In genomic region chr5:150156063-150156786, GRCm38 (mm10) we compare ENCODE assay signal across 11 mouse cellular contexts. TPM values are rescaled to one million over a fixed set of nuclear protein-coding genes. Genes with fewer than 3 reads are reported as not detected.
DNase-seq lines count a peak whose midpoint lies in the region; ATAC-seq and TF ChIP-seq lines count a peak whose summit lies in the region.
"Had no signal": no experiment of that assay in that cellular context is flagged by ENCODE, and none has a peak within 500 bp of the region (broad histone marks: within the 10 kb centered on the region; RNA-seq: fewer than 3 reads in every experiment).

No protein-coding gene starts in this region.

- WGBS in midbrain, postnatal 0 days: 70% methylated on average over 16 of the region's 16 CpGs
- WGBS in midbrain, embryonic 11.5 days: 87% methylated on average over 16 of the region's 16 CpGs
- WGBS in small intestine, adult 2 months: 41% methylated on average over 16 of the region's 16 CpGs

- H3K27me3 ChIP-seq in midbrain, postnatal 0 days (ENCODE audit: insufficient read depth, low read length): no peaks in the 10 kb centered on the region
- no peaks in the 10 kb centered on the region for H3K27me3 ChIP-seq in midbrain, embryonic 11.5 days (ENCODE audit: control insufficient read depth, insufficient read depth, low read length)
- no peaks in the 10 kb centered on the region for H3K27me3 ChIP-seq in small intestine, adult 2 months (ENCODE audit: control insufficient read depth, insufficient read depth, low read length)
- H3K27me3 ChIP-seq: limb, embryonic 13.5 days had no signal

- no peaks in the 10 kb centered on the region for H3K36me3 ChIP-seq in midbrain, postnatal 0 days (ENCODE audit: insufficient read depth, low read length)
- H3K36me3 ChIP-seq in midbrain, embryonic 11.5 days (ENCODE audit: control insufficient read depth, insufficient read depth, low read length): no peaks in the 10 kb centered on the region
- H3K36me3 ChIP-seq in small intestine, adult 2 months (ENCODE audit: control insufficient read depth, insufficient read depth, low read length): no peaks in the 10 kb centered on the region
- H3K36me3 ChIP-seq: limb, embryonic 13.5 days had no signal

- H3K4me2 ChIP-seq in midbrain, postnatal 0 days (ENCODE audit: low read depth, low read length, poor library complexity, severe bottlenecking): peak overlapping the region; percentile 10; the same call in 1 of the 2 replicates
- no peak overlapping the region for H3K4me2 ChIP-seq in midbrain, embryonic 11.5 days
- H3K4me2 ChIP-seq: limb, embryonic 13.5 days had no signal

- no peaks in the 10 kb centered on the region for H3K9me3 ChIP-seq in midbrain, postnatal 0 days (ENCODE audit: low read length)
- no peaks in the 10 kb centered on the region for H3K9me3 ChIP-seq in midbrain, embryonic 11.5 days (ENCODE audit: control insufficient read depth, low read length)
- H3K9me3 ChIP-seq: limb, embryonic 13.5 days had no signal

- H3K4me1 ChIP-seq in midbrain, postnatal 0 days (ENCODE audit: insufficient read depth, low read length): no peaks in the 10 kb centered on the region
- no peaks in the 10 kb centered on the region for H3K4me1 ChIP-seq in midbrain, embryonic 11.5 days (ENCODE audit: control insufficient read depth, insufficient read depth, low read length)
- H3K4me1 ChIP-seq in cortical plate, adult 2 months (ENCODE audit: control insufficient read depth, insufficient read depth, low read length): peaks cover 9% of the 10 kb centered on the region
- H3K4me1 ChIP-seq in small intestine, adult 2 months (ENCODE audit: control insufficient read depth, insufficient read depth, insufficient read length, low read length): no peaks in the 10 kb centered on the region

- ATAC-seq in midbrain, postnatal 0 days (ENCODE audit: low FRiP score): no peak
- no peak for ATAC-seq in midbrain, embryonic 11.5 days (ENCODE audit: low FRiP score)
- ATAC-seq: CD4-positive, CD25-positive, alpha-beta regulatory T cell, adult 4 months; intestine, embryonic 16.5 days had no signal

- TF ChIP-seq CTCF in midbrain, postnatal 0 days (IDR thresholded peaks at IDR 0.05): no peak
- TF ChIP-seq CTCF in cortical plate, adult 2 months (IDR thresholded peaks at IDR 0.05; ENCODE audit: extremely low read depth, insufficient read depth, low read length): no peak
- TF ChIP-seq CTCF in small intestine, adult 2 months (IDR thresholded peaks at IDR 0.05; ENCODE audit: extremely low read depth, insufficient read length, insufficient replicate concordance, low read depth, low read length): no peak

- no peak overlapping the region for H3K27ac ChIP-seq in midbrain, postnatal 0 days (ENCODE audit: low read depth, low read length)
- H3K27ac ChIP-seq in midbrain, embryonic 11.5 days (ENCODE audit: low read depth, low read length): no peak overlapping the region
- H3K27ac ChIP-seq in cortical plate, adult 2 months (ENCODE audit: insufficient read depth, low read length): no peak overlapping the region
- H3K27ac ChIP-seq in small intestine, adult 2 months (ENCODE audit: insufficient read depth, low read depth, low read length): no peak overlapping the region
- H3K27ac ChIP-seq: limb, embryonic 13.5 days had no signal

- H3K9ac ChIP-seq in midbrain, postnatal 0 days (replicated peaks; ENCODE audit: low read length, poor library complexity, severe bottlenecking): no peak overlapping the region
- no peak overlapping the region for H3K9ac ChIP-seq in midbrain, embryonic 11.5 days (ENCODE audit: low read length)
- H3K9ac ChIP-seq: limb, embryonic 13.5 days had no signal

- TF ChIP-seq POLR2A in cortical plate, adult 2 months (IDR thresholded peaks at IDR 0.05; ENCODE audit: extremely low read depth, insufficient read depth, low read length): 0 out of 2 replicates have a peak, but pooled peaks have one; percentile 13
- TF ChIP-seq POLR2A in small intestine, adult 2 months (IDR thresholded peaks at IDR 0.05; ENCODE audit: low read depth, low read length): no peak

- DNase-seq in frontal cortex, postnatal 36 days (ENCODE audit: low spot score in 2 of 2): peak; percentile 32 to 37
- DNase-seq in frontal cortex, postnatal 25 days (ENCODE audit: low spot score in 2 of 2): no peak
- DNase-seq in midbrain, postnatal 0 days (ENCODE audit: low spot score): no peak
- no peak for DNase-seq in midbrain, embryonic 11.5 days (ENCODE audit: low spot score, missing footprints)
- no peak for DNase-seq in adrenal gland, postnatal 36 days
- no peak for DNase-seq in kidney, postnatal 14 days

- H3K4me3 ChIP-seq in midbrain, postnatal 0 days (ENCODE audit: low read depth, low read length): no peak overlapping the region
- H3K4me3 ChIP-seq in midbrain, embryonic 11.5 days (ENCODE audit: low read depth, low read length): no peak overlapping the region
- peak overlapping the region; percentile 34 for H3K4me3 ChIP-seq in cortical plate, adult 2 months (ENCODE audit: insufficient read depth, low read length)
- H3K4me3 ChIP-seq in small intestine, adult 2 months (ENCODE audit: low read depth, low read length): 0 out of 2 replicates have a peak overlapping the region, but pooled peaks have one; percentile 1
- H3K4me3 ChIP-seq: limb, embryonic 13.5 days had no signal

RNA-seq across cellular contexts. Expression of gene Fry, which starts 37.8 kb away (rescaled TPM):
- 129 and 178 TPM in 2 replicates for total RNA-seq in midbrain, postnatal 0 days (2014; rRNA removed)
- 54.3 and 62.6 TPM in 2 replicates for polyA plus RNA-seq in midbrain, postnatal 0 days (2015; fragmentation: Nextera tagmentation; extraction: Ambion mirVana)
- 8.8 and 9.1 TPM in 2 replicates for polyA plus RNA-seq in midbrain, embryonic 11.5 days (2014; fragmentation: Nextera tagmentation; extraction: Ambion mirVana)
- 78.6 and 79.3 TPM in 2 replicates for polyA plus RNA-seq in cortical plate, adult 2 months (2012; rRNA removed)
- 3.5 and 5.6 TPM in 2 replicates for polyA plus RNA-seq in small intestine, adult 2 months (2012; rRNA removed)
- 10 to 100 TPM; 29.9 to 40.9 TPM for total RNA-seq in adrenal gland, postnatal 36 days (2021)

Comparison
In these comparisons a context has a peak if more than half of its experiments do, and no peak if none do; other contexts are left out.
1. DNase-seq: peak in frontal cortex, postnatal 36 days (2 of 2); none in frontal cortex, postnatal 25 days (0 of 2), midbrain, postnatal 0 days (single experiment), midbrain, embryonic 11.5 days (single experiment), adrenal gland, postnatal 36 days (0 of 2) and kidney, postnatal 14 days (single experiment).
2. H3K4me3 ChIP-seq: peak in cortical plate, adult 2 months (single experiment) and small intestine, adult 2 months (single experiment); none in midbrain, postnatal 0 days (single experiment) and midbrain, embryonic 11.5 days (single experiment).